Mouse (Mus musculus) lung, postnatal 4 days (tissue): ENCODE measurements around the gene Nek5.

ENCODE experiments used
- DNase-seq, 2 experiments: peaks; one replicate each; pipeline ENCODE4 v3.0.0; 2021

Nek5 gene

GRCm38 (mm10) chr8:22124220-22125152 is at the start of gene Nek5:
Gene Nek5 (minus strand): TSS chr8:22125053.
- peak; percentile 30 to 32 for DNase-seq

GRCm38 (mm10) chr8:22169167-22169566 is 44.3 kb upstream of the Nek5 start:
- no peak for DNase-seq

- DNase-seq = peak; percentile 87 to 91
These were observed 41.3 kb upstream of the Nek5 start, which contains the start of gene Nek3 for GRCm38 (mm10) chr8:22166080-22166603. Gene Nek3 (minus strand): TSS chr8:22166435.

- no peak for DNase-seq
These were observed 40.6 kb upstream of the Nek5 start for GRCm38 (mm10) chr8:22165251-22166079.

- DNase-seq = no peak
These were observed 39.6 kb upstream of the Nek5 start for GRCm38 (mm10) chr8:22164431-22164830.

- DNase-seq = no peak
These were observed 37.4 kb upstream of the Nek5 start for GRCm38 (mm10) chr8:22162206-22162605.

- no peak for DNase-seq
These were observed 25.5 kb upstream of the Nek5 start for GRCm38 (mm10) chr8:22150345-22150663.

GRCm38 (mm10) chr8:22149643-22150344 is 24.9 kb upstream of the Nek5 start:
- DNase-seq = no peak

- no peak for DNase-seq
These were observed 23.5 kb upstream of the Nek5 start for GRCm38 (mm10) chr8:22148367-22148740.

GRCm38 (mm10) chr8:22147706-22148366 is 23.0 kb upstream of the Nek5 start:
- no peak for DNase-seq

- no peak for DNase-seq
These were observed 21.0 kb upstream of the Nek5 start for GRCm38 (mm10) chr8:22145831-22146230.

- DNase-seq = no peak
These were observed 19.1 kb upstream of the Nek5 start for GRCm38 (mm10) chr8:22143764-22144491.

- no peak for DNase-seq
These were observed 17.7 kb upstream of the Nek5 start for GRCm38 (mm10) chr8:22142592-22142991.

- DNase-seq = no peak
These were observed 17.1 kb upstream of the Nek5 start for GRCm38 (mm10) chr8:22141836-22142385.

- peak in 1 of 2 experiments; percentile 31 for DNase-seq
These were observed 11.6 kb upstream of the Nek5 start for GRCm38 (mm10) chr8:22136462-22136861.

- no peak for DNase-seq
These were observed 9.9 kb upstream of the Nek5 start for GRCm38 (mm10) chr8:22134750-22135135.

- DNase-seq = no peak
These were observed 9.4 kb upstream of the Nek5 start for GRCm38 (mm10) chr8:22134078-22134749.

GRCm38 (mm10) chr8:22132062-22132461 is 7.2 kb upstream of the Nek5 start:
- no peak for DNase-seq

GRCm38 (mm10) chr8:22107020-22107419 is 17.8 kb downstream of the Nek5 start:
- no peak for DNase-seq

GRCm38 (mm10) chr8:22091568-22091967 is 33.3 kb downstream of the Nek5 start:
- no peak for DNase-seq

- no peak for DNase-seq
These were observed 35.6 kb downstream of the Nek5 start for GRCm38 (mm10) chr8:22089226-22089625.
